Mouse (Mus musculus) frontal cortex, postnatal 10 days (tissue): ENCODE measurements around the gene Zfp526.

ENCODE experiments used
- DNase-seq, 2 experiments: peaks; one replicate each; pipeline ENCODE4 v3.0.0; 2022; ENCODE audit warnings: low spot score in 2 of 2, mixed read lengths in 1 of 2

The Zfp526 gene

GRCm38 (mm10) chr7:25221102-25221883, at the start of gene Zfp526:
Gene Zfp526, plus strand, starts transcription at chr7:25221425.
- peak; percentile 97 to 98 for DNase-seq

- DNase-seq: no peak
Observed at GRCm38 (mm10) chr7:25172669-25173068, 48.6 kb upstream of the Zfp526 start.

- DNase-seq: no peak
Observed at GRCm38 (mm10) chr7:25174343-25174742, 46.9 kb upstream of the Zfp526 start.

- peak in 1 of 2 experiments; percentile 33 for DNase-seq
Observed at GRCm38 (mm10) chr7:25178317-25178716, 42.9 kb upstream of the Zfp526 start.

- DNase-seq: peak in 1 of 2 experiments; percentile 30
Observed at GRCm38 (mm10) chr7:25178787-25179605, 42.2 kb upstream of the Zfp526 start.

GRCm38 (mm10) chr7:25179606-25180161, 41.5 kb upstream of the Zfp526 start, which contains the start of gene Pou2f2:
Gene Pou2f2, minus strand, starts transcription at chr7:25179726.
- DNase-seq: peak; percentile 89

- no peak for DNase-seq
Observed at GRCm38 (mm10) chr7:25180512-25180911, 40.7 kb upstream of the Zfp526 start.

GRCm38 (mm10) chr7:25181331-25181790, 39.9 kb upstream of the Zfp526 start:
- DNase-seq: peak in 1 of 2 experiments; percentile 37

GRCm38 (mm10) chr7:25181814-25182213, 39.4 kb upstream of the Zfp526 start:
- no peak for DNase-seq

GRCm38 (mm10) chr7:25184091-25184490, 37.1 kb upstream of the Zfp526 start:
- DNase-seq: no peak

GRCm38 (mm10) chr7:25187662-25188650, 33.3 kb upstream of the Zfp526 start:
- DNase-seq: peak; percentile 68 to 84

GRCm38 (mm10) chr7:25190806-25191205, 30.4 kb upstream of the Zfp526 start:
- DNase-seq: no peak

GRCm38 (mm10) chr7:25192110-25192509, 29.1 kb upstream of the Zfp526 start:
- no peak for DNase-seq

GRCm38 (mm10) chr7:25195148-25195547, 26.1 kb upstream of the Zfp526 start:
- no peak for DNase-seq

- DNase-seq: no peak
Observed at GRCm38 (mm10) chr7:25196107-25196506, 25.1 kb upstream of the Zfp526 start.

- DNase-seq: no peak
Observed at GRCm38 (mm10) chr7:25197384-25198018, 23.7 kb upstream of the Zfp526 start.

- DNase-seq: no peak
Observed at GRCm38 (mm10) chr7:25203624-25204023, 17.6 kb upstream of the Zfp526 start.

GRCm38 (mm10) chr7:25205355-25206093, 15.7 kb upstream of the Zfp526 start:
- no peak for DNase-seq

- DNase-seq: no peak
Observed at GRCm38 (mm10) chr7:25206094-25206830, 15.0 kb upstream of the Zfp526 start.
